Mouse (Mus musculus): Measurements from ENCODE around the gene Cel.

DNA sequence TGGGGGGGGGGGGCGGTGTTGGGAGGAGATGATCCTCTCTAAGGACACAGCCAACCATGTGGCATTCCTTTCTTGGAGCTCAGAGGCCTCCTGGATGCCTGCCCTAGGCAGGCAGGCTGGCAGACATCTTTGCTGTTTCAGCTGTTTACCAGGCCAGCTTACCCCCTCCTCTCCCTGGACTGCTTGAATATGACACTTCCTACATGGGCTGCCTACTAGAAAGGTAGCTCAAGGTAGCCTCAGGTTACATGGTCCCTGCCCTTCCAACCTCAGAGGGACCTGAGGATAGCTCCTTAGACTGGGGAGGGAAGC is 24.4 kb downstream of the Cel start:
- TF ChIP-seq EP300 (IDR thresholded peaks at IDR 0.05; ENCODE audit: low read depth) (no peak), CTCF (IDR thresholded peaks at IDR 0.05; ENCODE audit: low read depth) (no peak)
